Mouse (Mus musculus) A20 (cell line): ENCODE results near the gene 1810009A15Rik.

Experiments
- DNase-seq: peaks from one replicate; pipeline ENCODE4 v3.0.0-alpha.2; 2011; ENCODE audit warnings: low read depth, low spot score

Gene 1810009A15Rik

GRCm38 (mm10) chr19:8920073-8920736, 31.6 kb downstream of the 1810009A15Rik start, which contains the start of gene B3gat3:
TSS of gene B3gat3 (plus strand) at chr19:8920374.
- DNase-seq = peak; percentile 96

GRCm38 (mm10) chr19:8920836-8921291, 32.2 kb downstream of the 1810009A15Rik start:
- peak; percentile 68 for DNase-seq

- no peak for DNase-seq
These were observed 33.1 kb downstream of the 1810009A15Rik start for GRCm38 (mm10) chr19:8921741-8922140.

- no peak for DNase-seq
These were observed 38.1 kb downstream of the 1810009A15Rik start for GRCm38 (mm10) chr19:8926766-8927165.

GRCm38 (mm10) chr19:8927891-8928525, 39.4 kb downstream of the 1810009A15Rik start:
- no peak for DNase-seq

DNA sequence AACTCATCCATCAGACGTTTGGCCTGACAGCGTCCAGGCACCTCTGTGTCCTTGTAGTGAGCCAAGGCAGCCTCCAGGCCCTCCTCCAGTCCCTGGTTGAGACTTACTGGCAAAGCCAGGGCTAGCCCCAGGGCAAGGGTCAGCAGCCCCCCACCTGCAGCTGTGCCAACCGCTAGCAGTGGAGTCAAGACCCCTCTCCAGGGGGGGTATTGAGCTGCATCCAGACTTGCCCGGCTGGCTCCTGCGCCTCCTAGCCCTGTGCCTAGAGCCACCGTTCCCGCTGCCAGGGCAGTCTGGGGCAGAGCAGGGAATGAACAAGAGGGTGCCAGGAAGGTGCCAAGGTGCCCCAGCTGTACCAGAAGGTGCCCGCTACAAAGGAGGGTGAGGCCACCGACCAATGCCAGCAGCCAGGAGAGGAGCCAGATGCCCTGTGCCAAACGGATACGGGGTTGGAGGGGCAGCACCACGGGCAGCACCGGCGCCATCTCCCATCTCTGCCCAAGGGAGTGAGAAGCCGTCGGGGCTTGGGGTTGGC, 40.1 kb downstream of the 1810009A15Rik start:
- no peak for DNase-seq

DNA sequence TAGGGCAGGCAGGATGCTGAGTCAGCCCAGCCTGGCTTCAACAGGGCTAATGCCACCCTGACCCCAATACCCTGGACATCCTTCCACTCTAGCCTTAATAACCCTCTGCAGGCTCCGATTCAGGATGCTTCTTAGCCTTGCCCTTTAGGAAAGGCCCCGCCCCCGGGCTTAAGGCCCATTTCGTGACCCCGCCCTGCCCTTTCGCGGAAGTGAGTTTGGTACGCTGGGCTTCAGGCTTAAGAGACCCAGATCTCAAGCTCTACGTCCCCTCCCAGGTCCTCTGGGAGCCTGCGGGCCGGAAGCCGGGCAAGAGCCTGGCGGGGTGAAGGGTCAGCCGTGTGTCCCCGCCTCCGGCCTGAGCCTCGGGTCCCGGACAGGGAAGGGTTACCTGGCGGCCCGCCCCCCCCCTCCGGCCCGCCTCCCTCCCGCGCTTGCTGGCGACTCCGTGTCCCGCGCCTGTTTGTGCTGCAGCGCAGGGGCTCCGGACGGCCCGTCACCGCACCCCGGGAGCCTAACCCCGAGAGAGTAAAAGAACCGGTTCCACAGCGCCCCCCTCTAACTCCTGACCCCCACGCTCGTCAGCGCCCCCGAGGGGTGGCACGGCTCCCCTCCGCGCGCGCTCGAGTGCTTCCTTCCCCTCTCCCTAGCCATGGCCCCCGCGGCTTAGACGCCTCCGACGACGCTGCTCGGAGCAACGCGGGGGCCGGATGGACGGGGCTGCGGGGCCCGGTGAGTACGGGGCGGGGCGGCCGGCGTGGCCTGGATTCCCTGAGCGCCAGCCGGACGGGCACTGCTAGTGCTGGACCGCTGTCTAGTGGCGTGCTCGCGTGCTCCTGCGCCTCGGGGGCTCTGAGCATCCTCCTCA, 40.8 kb downstream of the 1810009A15Rik start, which contains the start of the genes Rom1 and Eml3:
Gene Rom1, minus strand, starts transcription at position 133 of the 865 bp plus-strand sequence.
Gene Eml3, plus strand, starts transcription at position 329 of the 865 bp plus-strand sequence.
- peak; percentile 89 for DNase-seq

DNA sequence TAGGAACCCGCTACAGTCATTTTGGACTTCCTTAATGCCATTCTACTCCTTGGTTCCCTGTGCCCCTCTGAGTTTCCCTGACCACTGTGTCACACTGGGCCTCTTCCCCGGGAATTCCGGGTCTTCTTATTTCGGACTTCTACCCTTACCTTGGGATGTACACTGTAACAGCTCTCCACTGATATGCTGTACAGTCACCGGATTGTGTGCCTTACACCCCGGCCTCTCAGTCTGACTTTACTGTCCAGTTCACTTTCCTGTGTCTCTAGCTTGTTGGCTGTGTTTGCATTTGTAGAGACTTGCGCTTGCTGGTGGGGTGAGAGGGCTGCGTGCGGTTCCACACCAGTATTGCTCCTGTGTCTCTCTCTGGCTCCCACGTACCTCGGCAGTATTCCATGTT, 41.5 kb downstream of the 1810009A15Rik start:
- no peak for DNase-seq

DNA sequence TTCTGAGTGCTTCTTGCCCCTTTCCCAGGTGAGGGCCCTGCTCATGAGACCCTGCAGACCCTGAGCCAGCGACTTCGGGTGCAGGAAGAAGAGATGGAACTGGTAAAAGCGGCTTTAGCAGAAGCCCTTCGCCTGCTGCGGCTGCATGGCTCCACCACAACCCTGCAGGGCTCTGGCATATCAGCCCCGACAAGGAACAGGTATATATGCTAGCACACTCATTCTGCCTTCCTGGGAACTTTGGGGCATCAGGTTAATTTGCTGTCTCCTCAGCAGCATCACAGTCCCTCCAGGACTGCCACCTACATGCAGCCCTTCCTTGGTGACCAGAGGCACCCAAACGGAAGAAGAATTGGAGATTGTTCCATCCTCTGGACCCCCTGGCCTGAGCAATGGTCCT, 42.1 kb downstream of the 1810009A15Rik start:
- DNase-seq = no peak

DNA sequence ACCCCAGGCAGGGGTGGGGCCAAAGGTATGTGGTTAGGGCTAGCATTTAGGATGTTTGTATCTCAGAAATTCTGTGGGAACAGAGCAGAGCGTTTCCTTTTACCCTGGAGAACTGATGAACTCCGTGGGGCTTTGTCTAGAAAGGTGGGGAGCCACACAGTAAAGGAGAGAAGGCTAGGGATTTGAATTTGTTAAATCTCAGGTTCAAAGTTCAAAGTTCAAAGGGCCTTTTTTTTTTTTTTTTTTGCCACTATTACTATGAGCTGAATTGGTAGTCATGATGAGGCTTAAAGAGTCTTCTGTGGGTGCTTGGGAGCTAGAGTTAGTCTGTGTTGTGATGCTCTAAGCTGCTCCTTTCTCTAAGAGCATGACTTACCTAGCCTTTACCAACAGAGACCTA, 48.1 kb downstream of the 1810009A15Rik start:
- DNase-seq = no peak
